ENCODE assay signal across 14 mouse cellular contexts in genomic region chrX:139622071-139622470, GRCm38 (mm10). TPM values are rescaled to one million over a fixed set of nuclear protein-coding genes. Genes with fewer than 3 reads are reported as not detected.
DNase-seq lines count a peak whose midpoint lies in the region.
"Had no signal": no experiment of that assay in that cellular context is flagged by ENCODE, and none has a peak within 500 bp of the region (broad histone marks: within the 10 kb centered on the region; RNA-seq: fewer than 3 reads in every experiment).

No protein-coding gene starts in this region.

- peak; percentile 32 to 51 for DNase-seq in adrenal gland, adult (ENCODE audit: inconsistent age in 2 of 2, low spot score in 1 of 2)
- no peak for DNase-seq in adrenal gland, adult 18-20 months (ENCODE audit: low spot score in 2 of 2)
- peak; percentile 6 for DNase-seq in adrenal gland, postnatal 14 days
- no peak for DNase-seq in adrenal gland, postnatal 25 days
- peak; percentile 5 for DNase-seq in testis, postnatal 14 days (ENCODE audit: low spot score)
- no peak for DNase-seq in testis, postnatal 10 days (ENCODE audit: low spot score)
- DNase-seq: B cell, adult 2 months; cerebellum, adult 11-12 months; cerebellum, adult 2 months; cerebellum, adult 9-10 months; cerebellum, postnatal 10 days; cerebellum, postnatal 25 days; forebrain, postnatal 0 days had no signal

RNA-seq across cellular contexts. Expression of gene Rnf128, which starts 59.0 kb away (rescaled TPM):
- 10 to 100 TPM; 30.6 to 37.8 TPM for total RNA-seq in adrenal gland, adult 18-20 months (2021)
- total RNA-seq in adrenal gland, postnatal 14 days (2021): 20.1 and 31.2 TPM in 2 replicates
- total RNA-seq in adrenal gland, postnatal 25 days (2021): 44.1 and 48.8 TPM in 2 replicates
- total RNA-seq: CH12.LX had no signal

Comparison
In these comparisons a context has a peak if more than half of its experiments do, and no peak if none do; other contexts are left out.
1. DNase-seq: peak in adrenal gland, adult (2 of 2), adrenal gland, postnatal 14 days (single experiment) and testis, postnatal 14 days (single experiment); none in adrenal gland, adult 18-20 months (0 of 2), adrenal gland, postnatal 25 days (single experiment) and testis, postnatal 10 days (single experiment).